Mouse (Mus musculus) liver, embryonic 12.5 days (tissue): ENCODE data around the gene Snd1. TPM values are rescaled to one million over a fixed set of nuclear protein-coding genes. Genes with fewer than 3 reads are reported as not detected.

Source experiments
- ATAC-seq: fragments of 200-750 bp; cut with Nextera tagmentation; 2 replicates; pipeline ENCODE4 v1.8.0; 2017; ENCODE audit warnings: moderate number of reproducible peaks, mild to moderate bottlenecking, moderate library complexity
- H3K27ac ChIP-seq: fragments of 300-500 bp; sonication (generic); 2 replicates; pipeline ENCODE4 v1.5.1; 2016; ENCODE audit warnings: mild to moderate bottlenecking
- H3K27me3 ChIP-seq: fragments of 300-500 bp; sonication (generic); replicated peaks from 2 replicates; pipeline ENCODE4 v1.6.1; 2016; ENCODE audit warnings: mild to moderate bottlenecking, moderate library complexity
- H3K36me3 ChIP-seq: fragments of 300-500 bp; sonication (generic); 2 replicates; pipeline ENCODE4 v1.6.1; 2016; ENCODE audit warnings: mild to moderate bottlenecking, moderate library complexity
- H3K4me1 ChIP-seq: fragments of 300-500 bp; sonication (generic); 2 replicates; pipeline ENCODE4 v1.6.1; 2016
- H3K4me2 ChIP-seq: fragments of 300-500 bp; sonication (generic); 2 replicates; pipeline ENCODE4 v1.6.1; 2016; ENCODE audit warnings: mild to moderate bottlenecking, moderate library complexity
- H3K4me3 ChIP-seq: fragments of 300-500 bp; sonication (generic); 2 replicates; pipeline ENCODE4 v1.5.1; 2016; ENCODE audit warnings: mild to moderate bottlenecking, moderate library complexity
- H3K9ac ChIP-seq: fragments of 300-500 bp; sonication (generic); 2 replicates; pipeline ENCODE4 v1.6.1; 2016; ENCODE audit warnings: mild to moderate bottlenecking, moderate library complexity
- H3K9me3 ChIP-seq: fragments of 300-500 bp; sonication (generic); replicated peaks from 2 replicates; pipeline ENCODE4 v1.6.1; 2016; ENCODE audit warnings: mild to moderate bottlenecking, moderate library complexity
- WGBS: fragments of 180-500 bp; shearing (Covaris S2); methylation state at CpG from one replicate; pipeline ENCODE4 v1.1.7; 2016; ENCODE audit not compliant: insufficient replicate concordance; 5-methylcytosine and 5-hydroxymethylcytosine counted together
- polyA plus RNA-seq: library from polyadenylated mRNA; unstranded; fragments of >200 nt; fragmentation: Nextera tagmentation; extraction: Ambion mirVana; gene quantifications from 2 replicates; pipeline ENCODE4 v1.2.1, GENCODE M21; 2016

Gene Snd1
- polyA plus RNA-seq, 1 experiment from 2014 or later, result 82.0 TPM

DNA sequence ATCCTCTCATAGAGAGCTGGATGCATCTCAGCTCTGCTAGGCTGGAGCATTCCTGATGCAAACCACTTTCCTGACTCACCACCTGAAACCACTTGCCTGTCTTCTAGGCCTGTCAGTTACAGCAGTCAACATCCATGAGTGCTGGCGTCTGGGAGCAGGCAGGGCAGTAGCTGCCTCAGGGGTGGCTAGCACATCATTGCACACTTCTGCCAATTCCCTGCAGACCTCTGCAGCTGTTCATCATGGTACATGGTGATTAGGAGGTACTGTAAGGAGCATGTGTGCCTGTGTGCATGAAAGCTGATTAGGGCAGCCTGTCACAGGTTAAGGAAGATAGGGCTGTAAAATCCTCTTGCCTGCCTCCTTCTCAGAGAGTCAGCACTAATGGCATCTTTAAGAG, 153.5 kb downstream of the Snd1 start:
- 0 out of 2 replicates have a peak overlapping the region, but pooled peaks have one; percentile 1 for H3K9ac ChIP-seq
- no peak overlapping the region for H3K4me2 ChIP-seq
- H3K4me3 ChIP-seq, result no peak overlapping the region
- peak overlapping the region; percentile 66 for H3K27ac ChIP-seq
- H3K27me3 ChIP-seq, result no peaks in the 10 kb centered on the region
- H3K36me3 ChIP-seq, result peaks cover 15% of the 10 kb centered on the region
- H3K4me1 ChIP-seq, result peaks cover 45% of the 10 kb centered on the region
- H3K9me3 ChIP-seq, result no peaks in the 10 kb centered on the region
- WGBS, result 38% methylated on average over 1 of the region's 1 CpGs
- ATAC-seq, result peak; percentile 98

DNA sequence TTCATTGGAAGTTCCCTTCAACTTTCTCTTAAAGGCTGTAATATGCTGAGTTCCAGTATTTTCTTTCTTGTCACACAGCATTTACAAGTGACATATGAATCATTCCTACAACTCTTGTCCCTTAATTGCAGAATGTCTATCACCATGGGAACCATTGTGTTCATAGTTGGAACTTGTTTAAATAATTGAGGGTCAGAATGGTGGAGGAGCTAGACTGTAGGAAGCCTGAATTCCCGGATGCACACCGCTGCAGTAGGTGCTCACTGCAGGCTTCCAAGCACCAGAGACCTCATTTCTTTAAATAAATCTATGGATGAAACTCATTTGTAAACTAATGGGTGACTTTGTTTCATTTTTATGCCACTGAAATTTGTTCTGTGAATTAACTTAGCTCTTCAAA, 154.9 kb downstream of the Snd1 start:
- Histone ChIP-seq H3K27ac (no peak overlapping the region), H3K4me1 (peaks cover 45% of the 10 kb centered on the region), H3K9ac (no peak overlapping the region), H3K9me3 (no peaks in the 10 kb centered on the region), H3K4me2 (no peak overlapping the region), H3K36me3 (peaks cover 15% of the 10 kb centered on the region), H3K27me3 (no peaks in the 10 kb centered on the region), H3K4me3 (no peak overlapping the region)
- ATAC-seq, result no peak
- 81% methylated on average over 2 of the region's 2 CpGs for WGBS

DNA sequence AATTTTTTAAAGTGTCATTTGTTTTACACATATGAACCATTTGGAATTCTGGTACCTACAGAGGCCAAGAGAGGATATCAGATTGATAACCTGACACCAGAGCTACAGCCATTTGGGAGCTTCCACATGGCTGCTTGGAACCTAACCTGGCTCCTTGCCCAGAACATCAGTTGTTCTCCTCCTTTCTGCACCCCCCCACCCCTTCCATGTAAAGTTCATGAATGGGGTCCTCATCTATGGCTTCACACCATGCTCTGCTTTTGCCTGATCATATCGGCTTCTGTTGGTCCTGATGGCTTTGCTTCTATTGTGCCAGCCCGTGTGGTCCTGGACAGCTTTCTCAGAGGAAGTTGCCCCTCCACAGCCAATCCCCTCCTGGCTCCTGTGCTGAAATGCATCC, 156.0 kb downstream of the Snd1 start:
- no peak for ATAC-seq
- no peaks in the 10 kb centered on the region for H3K9me3 ChIP-seq
- WGBS, result 79% methylated on average over 2 of the region's 2 CpGs
- H3K27me3 ChIP-seq, result no peaks in the 10 kb centered on the region
- H3K9ac ChIP-seq, result no peak overlapping the region
- H3K4me3 ChIP-seq, result no peak overlapping the region
- H3K4me2 ChIP-seq, result no peak overlapping the region
- peaks cover 55% of the 10 kb centered on the region for H3K4me1 ChIP-seq
- no peak overlapping the region for H3K27ac ChIP-seq
- peaks cover 13% of the 10 kb centered on the region for H3K36me3 ChIP-seq

DNA sequence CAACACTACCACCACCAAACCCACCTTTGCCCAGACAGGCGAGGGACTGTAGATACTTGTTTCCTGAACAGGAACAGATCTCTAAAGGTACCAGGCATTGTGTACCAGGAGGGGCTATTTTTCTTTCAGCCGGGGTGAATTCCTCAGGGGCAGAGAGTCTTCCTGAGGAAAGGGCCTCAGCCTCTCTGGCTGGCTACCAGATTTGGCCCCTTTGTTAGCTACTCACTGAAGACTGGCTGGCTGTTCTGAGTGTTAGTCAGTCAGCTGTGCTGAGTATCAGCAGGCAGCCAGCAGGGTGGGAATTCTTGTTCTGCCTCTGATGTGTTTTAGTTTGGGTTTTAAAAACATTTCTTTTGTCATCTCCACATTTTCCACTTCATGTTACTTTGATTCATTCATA, 158.2 kb downstream of the Snd1 start:
- Histone ChIP-seq H3K36me3 (no peaks in the 10 kb centered on the region), H3K4me2 (no peak overlapping the region), H3K9me3 (no peaks in the 10 kb centered on the region), H3K27ac (no peak overlapping the region), H3K27me3 (no peaks in the 10 kb centered on the region), H3K9ac (no peak overlapping the region), H3K4me1 (peaks cover 57% of the 10 kb centered on the region), H3K4me3 (no peak overlapping the region)
- WGBS, result 72% methylated on average over 2 of the region's 2 CpGs
- no peak for ATAC-seq

DNA sequence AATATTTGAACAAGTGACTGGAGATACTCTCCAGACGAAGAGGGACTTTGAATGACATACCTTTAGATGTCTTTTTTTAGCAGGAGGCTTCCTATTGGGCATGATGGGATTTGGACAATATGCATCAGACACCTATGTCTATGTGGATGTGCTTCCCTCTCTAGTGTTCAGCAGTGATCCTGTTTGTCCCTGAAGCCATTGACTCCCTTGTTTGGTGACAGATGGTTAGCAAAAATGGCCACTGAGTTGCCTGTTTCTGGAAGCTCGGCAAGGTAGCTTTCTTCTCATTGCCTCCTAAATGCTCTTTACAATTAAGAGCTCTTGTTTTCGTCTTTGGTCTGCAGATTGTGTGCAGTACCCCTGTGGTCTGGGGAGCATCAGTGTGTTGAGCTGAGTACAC, 158.7 kb downstream of the Snd1 start:
- Histone ChIP-seq H3K27me3 (no peaks in the 10 kb centered on the region), H3K4me3 (no peak overlapping the region), H3K4me2 (no peak overlapping the region), H3K9me3 (no peaks in the 10 kb centered on the region), H3K36me3 (no peaks in the 10 kb centered on the region), H3K4me1 (peaks cover 51% of the 10 kb centered on the region), H3K27ac (no peak overlapping the region), H3K9ac (no peak overlapping the region)
- 70% methylated on average over 3 of the region's 3 CpGs for WGBS
- ATAC-seq, result no peak

DNA sequence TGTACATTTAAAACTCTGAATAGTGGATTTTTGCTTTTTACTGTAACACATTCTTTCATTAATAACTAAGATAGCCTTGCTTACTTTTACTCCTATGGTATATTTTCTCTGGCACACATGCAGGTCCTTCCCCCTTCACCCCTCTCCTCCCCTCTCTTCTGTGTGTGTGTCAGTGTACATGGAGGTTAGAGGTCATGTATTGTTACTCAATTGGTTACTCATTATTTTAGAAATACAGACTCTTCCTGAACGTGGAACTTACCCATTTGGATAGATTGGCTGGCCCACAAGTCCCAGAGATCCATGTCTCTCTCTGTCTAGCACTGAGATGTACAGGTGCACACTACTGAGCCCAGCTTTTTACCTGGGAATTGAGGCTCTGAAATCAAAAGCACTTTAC, 160.2 kb downstream of the Snd1 start:
- peaks cover 38% of the 10 kb centered on the region for H3K4me1 ChIP-seq
- H3K27me3 ChIP-seq, result no peaks in the 10 kb centered on the region
- 68% methylated on average over 1 of the region's 1 CpGs for WGBS
- no peak overlapping the region for H3K9ac ChIP-seq
- no peaks in the 10 kb centered on the region for H3K36me3 ChIP-seq
- 0 out of 2 replicates have a peak overlapping the region, but pooled peaks have one; percentile 11 for H3K27ac ChIP-seq
- no peaks in the 10 kb centered on the region for H3K9me3 ChIP-seq
- H3K4me2 ChIP-seq, result no peak overlapping the region
- ATAC-seq, result no peak
- H3K4me3 ChIP-seq, result no peak overlapping the region

DNA sequence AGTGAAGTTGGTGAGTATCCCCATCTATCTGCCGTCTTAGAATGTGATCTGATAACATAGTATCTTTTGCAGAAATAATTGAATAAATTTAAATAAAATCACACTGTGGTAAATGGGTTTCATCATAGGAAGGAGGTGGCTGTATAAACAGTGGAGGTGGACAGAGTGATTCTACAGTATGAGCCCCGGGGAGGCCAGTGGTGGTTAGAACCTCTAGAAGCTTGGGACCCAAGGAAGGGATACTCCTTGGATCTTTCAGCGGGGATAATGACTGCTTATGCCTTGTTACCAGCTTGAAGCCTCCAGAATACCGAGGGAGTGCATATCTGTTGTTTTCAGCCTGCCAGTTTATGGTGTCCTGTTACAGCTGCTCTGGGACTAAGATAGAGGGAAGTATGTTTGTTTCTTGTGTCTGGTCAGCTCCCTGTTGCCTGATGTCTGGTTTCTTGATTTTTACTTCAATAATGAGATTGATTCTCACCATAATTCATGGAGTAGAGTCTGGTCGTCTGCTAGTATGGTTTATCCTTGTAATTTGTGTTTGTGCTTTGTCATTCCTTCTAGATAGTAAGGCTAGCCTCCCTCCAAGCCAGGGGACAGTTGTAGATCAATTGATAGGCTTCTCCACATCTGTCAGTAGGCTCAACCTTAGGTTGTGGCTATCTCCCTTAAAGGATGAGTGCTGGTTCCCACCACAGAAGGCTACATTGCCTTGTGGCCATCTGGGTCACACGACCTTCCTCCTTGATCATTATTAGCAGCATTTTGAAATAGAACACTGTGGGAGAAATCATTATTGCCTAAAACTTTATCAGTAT, 160.8 kb downstream of the Snd1 start:
- Histone ChIP-seq H3K27me3 (no peaks in the 10 kb centered on the region), H3K4me3 (no peak overlapping the region), H3K27ac (peak overlapping the region; percentile 41; the same call in 1 of the 2 replicates), H3K36me3 (no peaks in the 10 kb centered on the region), H3K9me3 (no peaks in the 10 kb centered on the region), H3K9ac (no peak overlapping the region), H3K4me2 (no peak overlapping the region), H3K4me1 (peaks cover 32% of the 10 kb centered on the region)
- 54% methylated on average over 6 of the region's 6 CpGs for WGBS
- peak; percentile 75 for ATAC-seq

DNA sequence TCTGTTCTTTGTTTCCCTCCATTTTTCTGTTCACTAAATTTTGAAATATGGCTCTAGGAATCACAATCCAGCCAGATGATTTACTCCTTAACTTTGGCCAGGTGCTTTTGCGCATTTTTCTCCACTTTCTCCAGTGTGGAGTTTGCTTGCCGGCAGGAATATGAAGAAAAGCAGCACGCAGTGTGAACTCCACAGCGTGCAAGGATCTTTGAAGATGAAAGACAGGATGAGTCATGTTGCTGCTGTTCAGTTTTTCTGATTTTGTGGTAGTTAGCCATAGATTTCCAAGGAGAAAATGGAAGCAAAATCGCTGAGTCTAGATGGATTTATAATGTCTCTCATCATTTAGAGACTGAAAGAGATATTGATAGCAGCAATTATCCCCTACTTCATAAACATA, 165.1 kb downstream of the Snd1 start:
- no peak overlapping the region for H3K9ac ChIP-seq
- H3K4me1 ChIP-seq, result peaks cover 20% of the 10 kb centered on the region
- 89% methylated on average over 5 of the region's 5 CpGs for WGBS
- H3K4me3 ChIP-seq, result no peak overlapping the region
- no peaks in the 10 kb centered on the region for H3K9me3 ChIP-seq
- H3K4me2 ChIP-seq, result no peak overlapping the region
- H3K27me3 ChIP-seq, result no peaks in the 10 kb centered on the region
- no peak overlapping the region for H3K27ac ChIP-seq
- H3K36me3 ChIP-seq, result no peaks in the 10 kb centered on the region
- ATAC-seq, result no peak

DNA sequence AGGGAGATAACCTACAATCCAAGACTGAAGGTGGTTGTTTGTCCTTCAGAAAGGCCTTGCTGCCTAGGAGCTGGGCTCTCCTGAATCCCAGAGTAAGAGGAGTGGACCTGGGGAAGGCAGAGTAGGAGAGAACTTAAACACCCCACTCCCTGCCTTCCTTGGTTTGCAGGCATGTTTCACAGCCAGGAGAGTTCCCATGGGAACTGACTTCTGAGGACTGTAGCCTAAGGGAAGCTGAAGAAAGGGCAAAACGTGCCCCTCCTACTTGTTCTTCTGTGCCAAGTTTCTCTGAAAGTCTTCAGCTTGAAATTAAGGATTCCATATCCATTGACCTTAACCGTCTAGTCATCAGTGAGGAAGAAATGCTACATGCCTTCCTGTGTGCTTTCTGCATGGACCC, 168.0 kb downstream of the Snd1 start:
- Histone ChIP-seq H3K27me3 (no peaks in the 10 kb centered on the region), H3K4me1 (no peaks in the 10 kb centered on the region; the same call in 1 of the 2 replicates), H3K9me3 (no peaks in the 10 kb centered on the region), H3K9ac (no peak overlapping the region), H3K4me2 (no peak overlapping the region), H3K36me3 (no peaks in the 10 kb centered on the region), H3K27ac (no peak overlapping the region), H3K4me3 (no peak overlapping the region)
- WGBS, result 63% methylated on average over 2 of the region's 2 CpGs
- no peak for ATAC-seq

DNA sequence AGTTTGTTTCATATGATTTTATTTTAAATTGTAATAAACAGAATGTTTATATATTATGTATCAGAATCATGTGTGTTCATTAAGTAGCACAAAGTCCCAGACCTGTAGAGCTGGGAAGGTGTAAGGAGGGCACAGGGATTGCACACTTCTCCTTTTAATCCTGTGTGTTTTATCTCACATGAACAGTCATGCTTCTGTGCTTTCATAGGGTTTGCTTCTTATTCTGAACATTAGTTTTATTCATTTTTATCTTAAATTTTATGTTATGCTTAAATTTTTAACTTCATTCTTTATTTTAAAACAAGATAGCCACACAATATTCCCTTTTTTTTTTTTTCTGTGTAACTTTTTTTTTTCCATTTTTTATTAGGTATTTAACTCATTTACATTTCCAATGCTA, 170.3 kb downstream of the Snd1 start:
- Histone ChIP-seq H3K9me3 (no peaks in the 10 kb centered on the region), H3K27me3 (no peaks in the 10 kb centered on the region), H3K27ac (no peak overlapping the region), H3K36me3 (no peaks in the 10 kb centered on the region), H3K4me3 (no peak overlapping the region), H3K4me1 (no peaks in the 10 kb centered on the region; the same call in 1 of the 2 replicates), H3K4me2 (no peak overlapping the region), H3K9ac (no peak overlapping the region)
- no peak for ATAC-seq

DNA sequence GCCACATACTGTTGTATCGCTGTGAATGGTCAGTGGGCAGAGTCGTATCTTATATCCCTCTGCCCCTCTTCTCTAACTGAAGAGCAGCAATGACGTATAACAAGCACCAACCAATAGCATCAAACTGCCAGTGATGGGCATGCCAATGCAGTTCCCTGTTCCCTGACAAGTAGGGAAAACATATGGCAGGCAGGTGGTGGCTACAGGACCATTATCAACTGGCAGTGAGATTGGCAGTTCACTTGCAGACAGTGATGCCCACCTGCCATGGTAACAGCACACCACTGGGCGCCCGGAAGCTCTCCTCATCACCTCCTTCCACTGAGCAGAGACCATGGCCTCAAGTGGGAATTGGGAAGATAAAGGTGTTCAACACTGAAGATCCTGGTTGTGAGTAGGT, 181.6 kb downstream of the Snd1 start:
- H3K27me3 ChIP-seq, result no peaks in the 10 kb centered on the region
- no peak overlapping the region for H3K4me2 ChIP-seq
- no peaks in the 10 kb centered on the region for H3K9me3 ChIP-seq
- H3K36me3 ChIP-seq, result peaks cover 15% of the 10 kb centered on the region; the same call in 1 of the 2 replicates
- no peak overlapping the region for H3K4me3 ChIP-seq
- 85% methylated on average over 5 of the region's 5 CpGs for WGBS
- H3K4me1 ChIP-seq, result no peaks in the 10 kb centered on the region
- H3K27ac ChIP-seq, result no peak overlapping the region
- ATAC-seq, result no peak
- H3K9ac ChIP-seq, result no peak overlapping the region

DNA sequence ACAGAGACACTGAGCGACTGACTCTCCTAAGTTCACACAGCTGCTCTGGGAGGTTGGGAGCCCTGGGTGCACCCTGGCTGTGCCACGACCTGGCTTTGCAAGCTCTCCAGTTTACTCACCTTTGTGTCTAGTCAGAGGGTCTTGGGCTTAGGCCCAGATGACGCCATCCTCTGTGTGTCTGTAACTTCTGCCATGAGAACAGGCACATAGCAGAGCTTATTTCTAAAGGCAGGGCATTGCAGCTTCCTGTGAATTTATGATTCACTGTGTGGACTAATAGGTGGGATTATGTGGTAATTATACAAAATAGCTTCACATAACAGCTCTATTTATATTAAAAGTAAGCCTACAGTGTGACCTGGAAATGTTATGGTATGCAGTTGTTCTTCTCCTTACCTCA, 188.1 kb downstream of the Snd1 start:
- whole genome bisulfite sequencing, result 82% methylated on average over 3 of the region's 3 CpGs
- no peaks in the 10 kb centered on the region for H3K27me3 ChIP-seq
- no peak overlapping the region for H3K27ac ChIP-seq
- no peak overlapping the region for H3K4me3 ChIP-seq
- H3K4me1 ChIP-seq, result no peaks in the 10 kb centered on the region
- no peaks in the 10 kb centered on the region for H3K9me3 ChIP-seq
- no peaks in the 10 kb centered on the region for H3K36me3 ChIP-seq
- H3K4me2 ChIP-seq, result no peak overlapping the region
- no peak overlapping the region for H3K9ac ChIP-seq
- ATAC-seq, result no peak

DNA sequence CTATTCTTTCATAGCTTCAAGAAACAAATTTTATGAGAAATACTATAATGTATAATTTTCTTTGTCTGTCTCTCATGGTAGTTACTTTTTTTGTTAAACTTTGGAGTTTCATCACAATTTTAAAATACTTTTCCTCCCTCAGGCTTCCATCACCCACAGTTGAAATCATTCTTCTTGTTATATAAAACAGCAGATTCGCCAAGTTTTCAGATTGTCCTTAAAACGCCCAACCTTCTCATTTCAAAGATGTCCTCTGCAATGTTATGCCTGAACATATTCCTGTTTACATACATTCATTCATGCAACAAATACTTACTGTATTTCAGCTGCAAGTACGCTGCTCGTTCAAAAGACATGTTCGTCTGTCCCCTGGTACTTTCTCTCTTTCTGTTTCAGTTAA, 188.7 kb downstream of the Snd1 start:
- 76% methylated on average over 5 of the region's 5 CpGs for WGBS
- Histone ChIP-seq H3K27me3 (no peaks in the 10 kb centered on the region), H3K9me3 (no peaks in the 10 kb centered on the region), H3K36me3 (peaks cover 4% of the 10 kb centered on the region; the same call in 1 of the 2 replicates), H3K4me2 (no peak overlapping the region), H3K4me1 (no peaks in the 10 kb centered on the region), H3K4me3 (no peak overlapping the region), H3K27ac (no peak overlapping the region), H3K9ac (no peak overlapping the region)
- no peak for ATAC-seq
